Mouse (Mus musculus) retina, adult 2 months (tissue): ENCODE results near the gene Trub2.

Experiments
- DNase-seq: peaks from one replicate; pipeline ENCODE4 v3.0.0-alpha.2; 2012; ENCODE audit warnings: low read depth, low spot score

Trub2 gene

DNA sequence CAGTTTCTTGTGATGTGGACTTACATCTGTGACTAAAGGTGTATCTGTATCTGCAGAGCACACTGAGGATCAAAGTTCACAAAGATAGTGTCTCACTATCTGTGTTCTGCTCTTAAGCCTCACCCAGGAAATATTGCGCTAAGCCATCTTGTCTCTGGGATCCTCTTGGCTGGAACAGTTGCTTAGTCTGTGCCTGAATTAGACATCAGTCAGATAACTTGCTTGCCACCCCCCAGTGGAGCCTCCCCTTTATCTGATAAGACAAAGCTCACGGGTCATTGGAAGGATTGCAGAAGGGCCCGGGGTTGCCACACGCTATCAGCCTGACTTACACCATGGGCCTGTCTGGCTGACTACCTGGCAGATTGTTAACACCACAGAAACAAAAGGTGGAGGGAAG is 15.0 kb downstream of the Trub2 start:
- no peak for DNase-seq

- no peak for DNase-seq
These were observed 16.5 kb downstream of the Trub2 start for GRCm38 (mm10) chr2:29771611-29772461.

GRCm38 (mm10) chr2:29770162-29770561 is 18.1 kb downstream of the Trub2 start:
- DNase-seq, result no peak

GRCm38 (mm10) chr2:29768901-29769300 is 19.4 kb downstream of the Trub2 start:
- no peak for DNase-seq

GRCm38 (mm10) chr2:29767976-29768709 is 20.2 kb downstream of the Trub2 start:
- no peak for DNase-seq

GRCm38 (mm10) chr2:29764831-29765230 is 23.5 kb downstream of the Trub2 start:
- DNase-seq, result peak; percentile 36

DNA sequence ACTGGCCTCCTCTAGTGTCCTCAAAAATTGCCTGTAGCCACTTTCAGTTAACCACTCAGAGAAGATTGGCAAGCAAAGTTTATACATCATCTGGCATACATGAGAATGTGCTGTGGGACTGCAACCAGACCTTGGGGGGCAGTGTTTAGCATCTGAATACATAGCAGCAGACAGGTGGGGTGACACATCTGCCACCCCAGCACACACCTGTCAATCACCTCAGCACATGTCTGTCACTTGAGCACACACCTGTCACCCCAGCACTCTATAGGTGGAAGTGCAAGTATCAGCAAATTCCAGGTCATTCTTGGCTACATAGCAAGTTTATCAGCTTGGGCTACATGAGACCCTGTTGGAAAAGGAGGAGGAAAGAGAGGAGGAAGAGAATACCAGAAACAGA is 32.6 kb downstream of the Trub2 start:
- no peak for DNase-seq

DNA sequence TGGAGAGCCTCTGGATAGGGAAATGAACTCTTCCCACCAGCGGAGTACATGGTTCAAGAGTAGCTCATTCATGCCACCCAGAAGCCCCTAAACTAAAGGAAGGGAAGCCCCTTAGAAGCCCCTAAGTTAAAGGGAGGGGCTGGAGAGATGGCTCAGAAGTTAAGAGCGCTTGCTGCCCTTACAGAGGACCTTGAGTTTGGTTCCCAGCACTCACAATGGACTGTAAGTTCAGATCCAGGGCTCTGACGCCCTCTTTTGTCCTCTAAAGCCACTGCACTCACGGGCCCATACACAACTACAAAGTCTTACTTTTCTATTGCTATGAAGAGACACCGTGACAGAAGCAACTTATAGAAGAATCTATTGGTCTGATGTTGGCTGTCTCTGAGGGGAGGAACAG is 35.9 kb downstream of the Trub2 start:
- no peak for DNase-seq

- no peak for DNase-seq
These were observed 36.8 kb downstream of the Trub2 start, which contains the start of gene Gm13420 for GRCm38 (mm10) chr2:29751497-29751896. Gene Gm13420 (minus strand): TSS chr2:29751685.

DNA sequence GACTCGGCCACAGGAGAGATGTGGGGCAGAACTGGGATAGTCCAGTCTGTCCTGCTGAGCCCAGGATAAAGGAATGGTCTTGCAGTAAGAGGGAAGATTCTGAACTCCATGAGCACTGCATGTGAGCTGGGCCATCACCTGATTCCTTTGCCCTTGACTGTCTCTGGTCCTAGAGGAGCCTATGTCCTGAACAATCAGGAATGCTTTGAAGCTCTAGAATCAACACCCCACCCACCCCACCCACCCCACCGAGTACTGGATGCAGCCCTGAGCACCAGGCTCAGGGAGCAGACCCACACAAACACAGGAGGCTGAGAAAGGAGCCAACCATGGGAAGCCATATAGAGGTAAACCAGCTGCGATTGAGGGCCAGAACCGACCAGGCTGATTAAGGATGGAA is 39.8 kb downstream of the Trub2 start:
- no peak for DNase-seq

DNA sequence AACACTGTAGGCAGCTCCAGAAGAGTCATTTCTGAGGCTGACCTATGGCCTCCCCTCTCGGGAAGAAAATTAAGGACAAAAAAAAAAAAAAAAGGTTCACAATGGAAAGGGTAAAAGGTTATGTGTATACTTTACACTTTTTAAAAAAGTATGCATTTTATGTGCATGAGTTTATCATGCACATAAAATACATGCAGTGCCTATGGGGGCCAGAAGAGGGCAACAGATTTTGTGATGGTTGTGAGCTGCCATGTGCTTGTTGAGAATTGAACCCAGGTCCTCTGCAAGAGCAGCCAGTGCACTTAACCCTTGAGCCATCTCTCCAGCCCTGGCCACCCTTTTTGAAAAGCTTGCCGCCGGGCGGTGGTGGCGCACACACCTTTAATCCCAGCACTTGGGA is 40.5 kb downstream of the Trub2 start:
- DNase-seq, result no peak

GRCm38 (mm10) chr2:29747188-29747782 is 41.0 kb downstream of the Trub2 start:
- no peak for DNase-seq

GRCm38 (mm10) chr2:29744256-29744655 is 44.0 kb downstream of the Trub2 start:
- DNase-seq, result no peak

- no peak for DNase-seq
These were observed 47.1 kb downstream of the Trub2 start for GRCm38 (mm10) chr2:29741207-29741606.

DNA sequence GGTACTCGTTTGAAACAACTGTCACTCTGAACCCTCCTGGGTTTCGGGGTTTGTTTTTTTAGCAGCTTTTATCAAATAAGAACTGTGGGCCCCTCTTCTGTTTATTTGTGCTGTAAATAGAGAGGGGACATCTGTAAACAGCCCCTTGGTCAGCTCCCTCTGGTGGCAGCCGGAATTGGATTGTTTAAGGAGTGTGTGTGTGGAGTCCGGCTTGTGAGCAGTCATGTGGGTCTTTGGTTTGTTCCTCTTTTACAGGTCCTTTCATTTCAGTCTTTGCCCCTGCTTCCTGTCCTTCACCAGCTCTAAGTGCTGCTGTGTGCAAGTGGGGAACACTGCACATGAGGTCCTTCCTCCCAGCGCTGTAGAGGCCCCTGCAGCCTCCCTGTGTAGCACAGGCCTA is 48.9 kb downstream of the Trub2 start:
- no peak for DNase-seq

DNA sequence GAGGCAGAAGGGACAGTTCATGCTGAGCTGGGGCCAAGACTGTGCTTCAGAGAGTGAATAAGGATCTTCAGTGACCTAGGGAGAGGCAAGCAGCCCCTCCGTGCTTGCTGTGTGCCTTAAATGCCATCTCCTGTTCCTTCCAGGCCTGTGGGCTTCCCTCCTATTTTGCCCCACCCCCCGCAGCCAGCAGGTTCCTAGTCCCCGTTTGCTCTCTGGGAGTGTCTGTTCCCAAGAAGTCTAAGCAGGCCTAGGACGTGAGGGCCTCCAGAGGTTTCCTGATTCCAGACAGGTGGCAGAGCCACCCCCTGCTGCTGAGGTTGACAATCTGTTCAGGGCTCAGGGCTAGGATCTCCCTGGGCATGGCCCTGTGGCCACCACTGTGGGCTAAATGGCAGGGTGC is 49.5 kb downstream of the Trub2 start:
- DNase-seq, result no peak

DNA sequence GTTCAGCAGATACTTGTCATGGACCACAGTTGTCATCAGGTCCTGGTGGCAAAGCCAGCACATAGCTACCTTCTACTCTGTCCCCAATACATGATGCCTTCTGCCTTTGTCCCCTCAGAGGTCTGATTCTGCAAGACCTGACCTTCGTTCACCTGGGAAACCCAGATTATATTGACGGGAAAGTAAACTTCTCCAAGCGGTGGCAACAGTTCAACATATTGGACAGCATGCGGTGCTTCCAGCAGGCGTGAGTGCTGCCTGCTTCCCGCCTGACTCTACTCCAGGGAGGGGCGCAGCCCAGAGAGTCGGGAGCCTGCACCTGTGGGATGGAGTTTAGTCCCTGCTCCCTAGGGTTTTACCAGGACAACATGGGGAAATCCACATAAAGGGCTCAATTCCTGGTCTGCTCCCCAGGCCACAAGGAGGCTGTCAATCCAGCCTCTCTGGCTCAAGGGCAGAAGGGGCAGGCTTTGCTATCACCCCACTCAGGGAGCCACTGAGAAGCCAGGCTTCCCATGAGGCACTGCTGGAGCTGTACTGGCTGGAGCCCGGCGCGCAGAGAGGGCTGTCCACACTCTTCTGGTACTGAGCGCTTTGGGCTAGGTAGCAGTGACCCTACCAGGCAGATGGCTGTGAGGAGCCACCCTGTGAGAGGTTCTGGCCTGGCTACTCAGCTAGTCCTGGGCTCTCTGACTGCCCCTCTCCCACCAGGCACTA is 50.9 kb downstream of the Trub2 start:
- DNase-seq, result no peak

DNA sequence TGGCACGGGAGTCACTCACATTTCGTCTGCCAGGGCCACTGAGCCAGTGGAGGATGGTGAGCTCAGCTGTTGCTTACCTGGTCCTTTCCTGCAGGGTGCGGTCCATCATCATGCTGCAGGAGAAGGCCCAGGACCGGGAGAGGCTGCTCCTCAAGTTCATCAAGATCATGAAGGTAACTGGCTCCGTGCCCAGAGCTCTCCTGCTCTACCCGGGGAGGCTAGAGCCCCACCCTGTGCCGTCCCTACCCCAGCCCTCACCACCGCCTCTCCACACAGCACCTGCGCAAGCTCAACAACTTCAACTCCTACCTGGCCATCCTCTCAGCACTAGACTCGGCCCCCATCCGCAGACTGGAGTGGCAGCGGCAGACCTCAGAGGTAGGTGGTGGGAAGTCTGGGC is 52.6 kb downstream of the Trub2 start:
- no peak for DNase-seq

DNA sequence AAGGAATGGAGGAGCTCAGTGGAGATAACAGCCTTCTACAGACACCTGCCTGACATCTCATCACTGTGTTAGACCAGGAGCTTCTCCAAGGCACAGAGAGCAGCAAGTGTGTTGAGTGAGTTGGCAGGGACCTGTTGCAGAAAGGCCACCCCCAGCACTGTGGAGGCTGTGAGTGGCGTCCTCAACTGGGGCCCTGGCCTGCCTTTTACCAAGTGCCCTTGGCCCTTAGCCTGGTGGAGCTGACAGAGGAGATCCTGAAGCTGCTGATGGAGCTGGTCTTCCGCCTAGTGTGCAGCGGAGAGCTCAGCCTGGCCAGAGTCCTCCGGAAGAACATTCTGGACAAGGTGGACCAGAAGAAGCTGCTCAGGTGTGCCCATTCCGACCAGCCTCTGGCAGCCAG is 55.0 kb downstream of the Trub2 start:
- no peak for DNase-seq

- no peak for DNase-seq
These were observed 55.7 kb downstream of the Trub2 start for GRCm38 (mm10) chr2:29732559-29732958.

- no peak for DNase-seq
These were observed 56.8 kb downstream of the Trub2 start for GRCm38 (mm10) chr2:29731545-29731944.

DNA sequence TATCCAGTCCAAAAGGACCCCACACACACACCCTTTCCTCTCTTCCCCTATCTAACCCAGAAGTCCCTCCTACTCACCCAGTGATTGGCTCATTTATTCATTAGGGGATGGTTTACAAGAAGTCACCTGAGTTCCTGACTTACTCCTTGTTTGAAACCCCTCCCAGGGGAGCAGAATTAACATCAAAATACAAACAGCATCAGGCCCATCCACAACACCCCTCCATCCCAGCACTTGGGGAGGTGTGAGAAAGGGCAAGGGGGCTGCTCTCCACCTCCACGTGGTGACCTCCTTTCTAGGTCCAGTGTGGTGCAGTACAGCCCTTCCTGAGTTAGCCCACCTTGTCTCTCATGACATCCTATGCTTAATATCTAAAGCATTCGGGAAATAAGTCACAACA is 58.8 kb downstream of the Trub2 start:
- DNase-seq, result no peak
